Mouse (Mus musculus): ENCODE measurements around the gene Comt.

The Comt gene

DNA sequence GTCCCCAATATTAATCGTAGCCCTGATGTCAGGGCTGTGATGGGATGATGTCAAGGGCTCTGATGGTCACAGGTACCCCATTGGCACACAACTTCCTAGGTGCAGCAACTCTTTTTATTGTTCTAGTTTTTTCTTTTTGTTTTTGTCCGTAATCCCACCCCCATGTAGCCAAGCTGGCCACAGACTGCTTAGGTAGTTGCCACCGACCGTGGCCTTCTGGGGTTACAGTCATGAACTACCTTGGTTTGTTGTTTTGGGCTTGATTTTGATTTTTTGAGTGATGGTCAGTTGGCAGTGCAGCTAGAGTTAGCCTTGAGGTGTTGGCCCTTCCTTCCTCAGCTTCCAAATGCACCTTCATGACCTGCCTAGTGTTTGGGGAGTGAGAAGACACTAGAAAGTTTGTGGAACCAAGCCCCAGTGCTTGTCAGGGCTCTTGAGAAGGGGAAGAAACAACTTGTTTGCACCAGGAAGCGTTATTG, at the start of gene Comt:
Gene Comt, minus strand, starts transcription at position 51 of the 479 bp plus-strand sequence.
- DNase-seq (ENCODE audit: low read depth), result no peak

GRCm38 (mm10) chr16:18474021-18474420, 47.4 kb upstream of the Comt start:
- no peak for DNase-seq (ENCODE audit: low read depth)

GRCm38 (mm10) chr16:18472976-18473375, 46.3 kb upstream of the Comt start:
- DNase-seq (ENCODE audit: low read depth), result no peak

DNA sequence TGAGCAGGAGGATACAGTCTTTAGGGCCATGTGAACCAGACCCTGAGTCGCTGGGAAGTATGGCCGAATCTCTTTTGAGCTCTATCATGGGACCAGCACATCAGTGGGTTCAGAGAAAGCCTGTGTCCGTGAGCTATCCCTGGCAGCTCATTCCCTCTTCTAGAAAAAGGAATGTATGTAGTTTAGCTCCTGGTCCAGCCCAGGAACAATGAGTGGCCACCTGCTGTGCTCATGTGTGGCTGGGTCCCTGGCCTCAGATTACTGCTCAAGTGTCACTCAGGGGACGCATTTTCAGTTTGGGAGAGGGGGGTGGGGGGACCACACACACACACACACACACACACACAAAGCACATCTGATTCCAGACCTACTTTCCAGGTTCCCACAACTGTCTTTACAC, 45.8 kb upstream of the Comt start:
- DNase-seq (ENCODE audit: low read depth), result no peak

DNA sequence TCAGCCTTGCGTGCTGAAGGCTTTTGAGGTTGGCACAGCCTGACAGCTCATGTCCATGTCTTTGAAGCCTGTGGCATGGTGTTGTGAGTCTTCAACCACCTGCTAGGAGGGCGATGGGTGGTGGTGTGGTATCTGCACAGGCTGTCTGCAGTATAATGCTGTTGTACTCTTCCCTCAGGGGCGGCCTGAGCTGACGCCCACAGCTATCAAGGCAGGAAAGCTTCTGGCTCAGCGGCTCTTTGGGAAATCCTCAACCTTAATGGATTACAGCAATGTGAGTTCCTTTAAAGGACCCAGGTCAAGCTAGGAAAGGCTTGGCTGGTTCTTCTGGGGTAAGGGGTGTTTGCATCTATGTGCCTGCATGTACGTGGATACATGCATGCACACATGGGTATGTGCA, 45.3 kb upstream of the Comt start:
- no peak for DNase-seq (ENCODE audit: low read depth)

DNA sequence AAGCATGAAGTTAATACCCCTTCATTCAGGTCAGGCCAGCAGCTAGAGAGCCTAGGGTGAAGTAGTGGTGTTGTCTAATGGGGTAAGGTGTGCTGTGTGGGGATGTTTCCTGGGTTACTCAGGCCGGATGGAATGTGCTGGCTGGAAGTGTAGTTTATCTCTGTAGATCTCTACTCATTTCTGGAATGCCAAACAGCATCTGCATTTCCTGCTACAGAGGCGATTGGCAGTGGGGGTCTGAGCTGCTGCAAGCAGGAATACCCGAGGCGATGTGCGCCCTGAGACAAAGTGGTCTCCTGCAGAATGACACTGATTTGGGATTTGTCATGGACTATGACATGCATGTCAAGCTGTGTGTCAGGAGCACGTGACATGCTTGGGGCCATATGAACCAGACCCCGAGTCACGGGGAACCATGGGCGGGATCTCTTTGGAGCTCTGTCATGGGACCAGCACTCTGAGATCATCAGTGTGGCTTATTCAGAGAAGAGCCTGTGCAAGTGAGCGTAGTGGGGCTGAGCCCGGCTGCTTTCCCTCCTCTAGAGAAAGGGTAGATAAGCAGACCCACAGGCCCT, 44.8 kb upstream of the Comt start:
- no peak for DNase-seq (ENCODE audit: low read depth)

- no peak for DNase-seq (ENCODE audit: low read depth)
Measured at GRCm38 (mm10) chr16:18470829-18471228, 44.2 kb upstream of the Comt start.

- no peak for DNase-seq (ENCODE audit: low read depth)
Measured at GRCm38 (mm10) chr16:18464271-18464670, 37.6 kb upstream of the Comt start.

- no peak for DNase-seq (ENCODE audit: low read depth)
Measured at GRCm38 (mm10) chr16:18462598-18462997, 35.9 kb upstream of the Comt start.

- no peak for DNase-seq (ENCODE audit: low read depth)
Measured at GRCm38 (mm10) chr16:18462031-18462430, 35.4 kb upstream of the Comt start.

GRCm38 (mm10) chr16:18460826-18461225, 34.2 kb upstream of the Comt start:
- DNase-seq (ENCODE audit: low read depth), result no peak

DNA sequence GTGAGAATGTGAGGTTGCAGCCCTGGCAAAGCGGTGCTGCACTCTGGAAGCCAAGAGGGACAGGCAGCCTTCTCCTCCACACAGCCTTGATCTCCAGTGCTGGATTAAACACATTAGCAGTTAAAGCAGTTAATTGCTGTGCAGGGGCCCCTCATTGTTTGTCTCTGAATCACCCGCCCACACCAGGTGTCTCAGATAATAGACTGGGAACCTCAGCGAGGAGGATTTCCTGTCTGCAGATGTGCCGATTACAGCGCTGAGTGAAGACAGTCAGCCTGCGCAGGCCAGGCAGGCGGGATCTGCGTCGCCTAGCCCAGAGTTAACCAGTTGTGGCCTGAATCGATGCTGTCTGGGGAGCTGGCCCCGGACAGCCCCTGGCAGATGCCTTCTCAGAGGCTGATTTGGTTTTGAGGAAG, 33.3 kb upstream of the Comt start:
- peak; percentile 74 for DNase-seq (ENCODE audit: low read depth)

DNA sequence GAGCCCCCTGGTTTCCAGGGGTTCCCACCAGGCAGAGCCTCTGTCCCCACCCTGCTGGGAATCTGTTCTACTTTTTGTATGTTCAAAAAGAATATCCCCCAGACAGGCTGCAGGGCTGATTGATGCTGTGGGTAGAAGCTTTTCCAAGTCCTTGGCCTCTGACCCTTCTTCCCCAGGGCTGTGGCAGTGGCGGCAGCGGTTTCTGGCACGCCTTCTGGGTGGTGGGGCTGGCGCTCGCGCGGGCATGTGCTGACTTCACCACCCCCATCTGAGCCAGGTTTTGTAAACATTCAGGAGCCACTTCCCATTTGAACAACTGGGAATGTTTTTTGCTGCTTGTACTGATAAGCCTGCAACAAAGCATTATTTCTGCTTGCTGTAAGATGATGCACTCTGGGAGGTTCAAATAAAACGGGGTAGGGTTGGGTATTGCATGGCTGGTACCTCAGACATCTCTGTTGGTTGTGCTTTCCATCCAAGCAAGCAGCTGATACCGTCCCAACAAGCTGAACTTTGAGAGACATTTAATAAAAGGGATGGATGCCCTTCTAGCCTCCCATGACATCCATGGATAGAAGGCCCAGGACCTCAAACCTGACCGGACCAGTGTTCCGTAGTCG, 32.8 kb upstream of the Comt start:
- no peak for DNase-seq (ENCODE audit: low read depth)

GRCm38 (mm10) chr16:18458661-18459060, 32.0 kb upstream of the Comt start:
- no peak for DNase-seq (ENCODE audit: low read depth)

GRCm38 (mm10) chr16:18455407-18455806, 28.8 kb upstream of the Comt start:
- DNase-seq (ENCODE audit: low read depth), result no peak

DNA sequence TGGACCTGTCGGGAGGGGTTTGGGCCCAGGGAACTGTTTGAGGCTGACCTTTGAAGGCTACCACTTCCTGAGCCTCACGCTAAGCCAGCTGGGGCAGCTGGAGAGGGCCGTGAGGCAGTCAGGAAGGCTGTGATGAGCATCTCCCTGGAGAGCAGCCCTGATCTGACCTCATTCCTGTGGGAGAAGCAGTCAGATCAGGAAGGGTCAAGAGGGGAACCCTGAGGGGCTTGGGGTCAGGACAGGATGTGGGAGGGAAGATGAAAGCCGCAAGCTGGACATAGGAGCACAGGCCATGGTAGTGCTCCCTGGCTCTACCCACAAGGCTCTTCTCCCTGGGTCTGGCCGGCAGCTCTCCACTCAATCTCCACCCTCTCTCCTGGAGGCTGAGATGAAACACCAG, 27.2 kb upstream of the Comt start:
- no peak for DNase-seq (ENCODE audit: low read depth)

- DNase-seq (ENCODE audit: low read depth), result no peak
Measured at GRCm38 (mm10) chr16:18452361-18452862, 25.8 kb upstream of the Comt start.

GRCm38 (mm10) chr16:18451486-18452181, 25.0 kb upstream of the Comt start:
- DNase-seq (ENCODE audit: low read depth), result no peak

GRCm38 (mm10) chr16:18449005-18449404, 22.4 kb upstream of the Comt start:
- no peak for DNase-seq (ENCODE audit: low read depth)

GRCm38 (mm10) chr16:18448104-18448503, 21.5 kb upstream of the Comt start:
- no peak for DNase-seq (ENCODE audit: low read depth)

DNA sequence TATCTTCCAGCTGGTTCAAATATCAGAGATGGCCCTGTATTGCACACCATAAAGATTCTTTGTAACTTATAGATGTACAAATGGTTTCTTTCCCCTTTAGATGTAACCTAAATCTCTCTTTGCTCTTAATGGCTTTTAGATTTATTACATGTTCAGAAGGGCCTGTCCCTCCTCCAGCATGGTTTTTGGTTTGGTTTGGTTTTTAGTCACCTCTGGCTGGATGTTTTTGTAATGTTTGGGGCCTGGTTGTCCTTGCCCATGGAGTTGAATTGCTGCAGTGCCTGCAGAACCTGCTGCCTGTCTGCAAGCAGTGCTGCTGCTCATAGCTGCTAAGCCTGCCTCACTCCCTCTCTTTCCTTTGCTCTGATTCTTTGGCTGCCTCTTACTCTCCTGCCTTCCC, 20.6 kb upstream of the Comt start:
- DNase-seq (ENCODE audit: low read depth), result no peak

DNA sequence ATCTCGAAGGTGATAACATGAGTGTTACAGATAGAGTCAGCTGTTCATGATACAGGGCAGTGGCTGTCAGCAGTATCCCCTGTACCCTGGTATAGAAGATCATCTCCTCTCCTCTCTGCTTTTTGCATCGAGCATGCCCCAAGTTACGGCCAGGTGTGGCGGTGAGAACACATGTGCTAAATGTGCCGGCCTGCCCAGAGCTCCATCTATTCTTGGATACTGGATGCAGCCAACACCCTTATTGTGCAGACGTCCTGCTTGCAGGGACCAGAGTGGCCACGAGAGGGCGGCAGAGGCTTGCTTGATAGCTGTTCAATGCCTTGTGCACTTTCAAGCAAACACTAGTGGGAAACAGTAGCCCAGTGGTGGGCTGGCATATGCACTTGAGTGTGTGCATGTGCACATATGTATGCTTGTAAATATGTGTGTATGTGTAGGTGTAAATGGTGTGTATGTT, 16.8 kb upstream of the Comt start:
- DNase-seq (ENCODE audit: low read depth), result peak; percentile 91

GRCm38 (mm10) chr16:18436128-18436527, 9.5 kb upstream of the Comt start:
- DNase-seq (ENCODE audit: low read depth), result no peak

All from naive thymus-derived CD4-positive, alpha-beta T cell, adult 2 months (primary cell).